Mouse (Mus musculus) thymus, postnatal 0 days (tissue): ENCODE measurements around the gene Klf2. TPM values are rescaled to one million over a fixed set of nuclear protein-coding genes. Genes with fewer than 3 reads are reported as not detected.

ENCODE experiments used
- DNase-seq: peaks from one replicate; pipeline ENCODE4 v3.0.0-alpha.2; 2015; ENCODE audit warnings: low spot score
- polyA plus RNA-seq: library from polyadenylated mRNA; unstranded; fragments of >200 nt; fragmentation: Nextera tagmentation; extraction: Ambion mirVana; gene quantifications from 2 replicates; pipeline ENCODE4 v1.2.1, GENCODE M21; 2015

Gene Klf2
- polyA plus RNA-seq, 1 experiment from 2014 or later: 21.4 TPM

DNA sequence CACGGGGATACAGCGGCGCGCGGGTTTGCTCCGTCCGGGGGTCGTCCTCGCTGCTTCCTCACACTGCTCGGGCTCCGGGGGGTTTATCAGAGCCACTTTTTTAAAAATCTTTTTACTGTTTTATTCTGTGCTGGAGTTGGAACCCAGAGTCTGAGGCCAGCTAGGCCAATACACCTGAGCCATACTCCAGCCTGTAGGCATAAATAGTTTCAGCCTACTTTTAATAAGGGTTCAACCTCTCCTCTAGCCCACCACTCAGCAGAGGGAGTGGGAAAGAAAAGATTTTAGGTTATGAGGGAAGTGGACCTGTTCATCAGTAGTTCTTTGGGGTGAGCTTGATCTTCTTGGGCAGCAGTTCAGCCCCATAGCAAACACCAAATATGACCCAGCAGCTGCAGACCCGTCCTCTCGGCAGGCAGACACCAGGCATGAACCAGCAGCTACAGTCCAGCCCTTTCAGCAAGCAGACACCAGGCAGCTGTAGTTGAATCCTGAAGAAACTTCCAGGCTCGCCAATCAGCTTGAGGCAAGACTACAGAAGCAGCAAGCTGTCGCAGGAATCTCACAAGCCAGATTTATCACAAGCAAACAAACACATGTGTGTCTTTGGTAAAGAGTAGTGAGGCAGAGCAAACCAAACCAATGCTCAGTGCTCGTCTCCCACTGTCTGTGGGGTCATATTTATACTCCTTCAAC is 13.5 kb upstream of the Klf2 start, which contains the start of gene Gm10282:
Gene Gm10282, minus strand, starts transcription at position 51 of the 696 bp plus-strand sequence.
- no peak for DNase-seq

DNA sequence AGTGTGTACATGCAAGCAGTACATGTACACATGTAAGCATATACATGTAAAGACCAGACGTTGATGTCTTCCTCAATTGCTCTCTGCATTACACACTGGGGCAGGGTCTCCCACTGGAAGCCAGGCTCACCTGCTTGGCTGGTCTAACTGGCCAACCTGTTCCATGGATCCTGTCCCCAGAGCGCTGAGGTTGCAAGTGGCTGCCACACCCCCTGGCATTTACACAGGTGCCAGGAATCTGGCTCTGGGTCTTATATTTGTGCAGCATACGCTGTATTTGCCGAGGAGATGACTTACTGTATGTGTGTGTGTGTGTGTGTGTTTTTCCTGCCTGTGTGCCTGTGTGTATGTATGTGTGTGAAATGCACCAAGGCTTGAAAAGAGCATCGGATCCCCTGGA is 11.9 kb upstream of the Klf2 start:
- no peak for DNase-seq

DNA sequence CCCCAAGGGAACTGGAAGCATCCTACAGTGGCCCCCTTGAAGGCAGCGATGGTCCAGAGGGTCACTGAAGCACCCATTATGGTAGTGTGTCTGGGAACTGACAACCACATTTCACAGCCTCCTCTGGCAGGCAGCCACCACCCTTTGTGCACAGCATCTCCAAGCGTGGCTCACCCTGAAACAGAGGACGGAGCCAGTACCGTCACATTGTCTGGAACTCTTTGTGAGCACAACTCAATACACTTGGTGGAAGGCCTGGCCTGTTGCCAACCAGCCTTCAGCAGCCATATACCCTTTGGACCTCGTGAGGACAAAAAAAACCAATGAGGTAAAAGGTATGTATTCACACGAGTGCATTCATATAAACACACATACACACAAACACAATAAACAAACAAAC is 10.6 kb upstream of the Klf2 start:
- DNase-seq: no peak

GRCm38 (mm10) chr8:72310849-72311506 is 7.9 kb upstream of the Klf2 start:
- no peak for DNase-seq

DNA sequence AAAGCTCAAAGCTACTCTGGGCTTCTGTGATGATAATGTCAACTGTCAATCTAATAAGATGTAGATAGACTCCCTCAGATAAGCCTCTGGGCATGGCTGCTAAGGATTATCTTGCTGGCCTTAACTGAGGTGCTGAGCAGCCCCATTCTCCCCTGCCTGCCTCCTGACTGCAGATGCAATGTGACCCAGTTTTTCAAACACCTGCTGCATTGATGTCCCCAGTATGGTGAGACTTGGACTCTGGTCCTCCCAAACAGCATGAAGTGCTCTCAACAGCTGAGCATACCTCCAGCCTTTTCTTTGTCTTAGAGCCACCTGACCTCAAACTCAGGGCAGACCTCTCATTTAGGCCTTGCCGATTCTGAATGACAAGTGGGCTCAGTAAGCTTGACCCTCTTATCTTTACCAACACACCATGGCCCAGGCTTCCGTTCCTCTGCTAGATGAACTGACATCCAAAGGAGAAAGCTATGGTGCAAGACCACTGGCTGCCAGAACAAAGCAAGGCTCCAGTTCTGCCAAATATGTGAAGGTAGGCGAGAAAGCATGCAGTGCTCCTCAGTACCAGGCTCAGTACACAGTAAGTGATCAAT is 5.8 kb upstream of the Klf2 start:
- peak; percentile 77 for DNase-seq

GRCm38 (mm10) chr8:72316053-72316695 is 2.7 kb upstream of the Klf2 start:
- DNase-seq: no peak

DNA sequence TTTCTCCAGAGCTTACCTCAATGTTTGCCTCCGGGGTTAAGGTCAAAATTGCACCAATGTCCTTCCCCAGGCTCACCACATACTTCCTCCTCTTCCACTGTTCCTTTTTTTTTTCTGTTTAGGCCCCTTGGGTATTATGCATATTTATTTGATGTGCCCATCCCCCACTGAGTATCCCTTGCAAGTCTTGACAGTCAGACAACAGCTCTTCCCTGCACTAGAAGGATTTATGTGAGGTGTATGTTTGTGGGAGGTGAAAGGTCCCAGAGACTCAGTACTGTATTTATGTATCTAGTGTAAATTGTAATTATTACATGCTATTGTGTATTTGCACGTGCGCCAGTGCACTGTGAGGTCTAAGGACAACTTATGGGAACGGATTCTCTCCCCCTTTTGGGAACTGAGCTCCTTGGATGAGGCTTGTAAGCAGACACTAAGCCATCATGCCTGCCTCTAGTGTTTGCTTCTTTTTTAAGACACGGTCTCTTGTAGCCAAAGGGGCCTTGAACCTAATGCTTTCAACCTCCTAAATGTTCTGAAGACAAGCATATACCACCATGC is 1.0 kb upstream of the Klf2 start:
- no peak for DNase-seq

- no peak for DNase-seq
Measured at GRCm38 (mm10) chr8:72319397-72319796, 564 bp downstream of the Klf2 start.

DNA sequence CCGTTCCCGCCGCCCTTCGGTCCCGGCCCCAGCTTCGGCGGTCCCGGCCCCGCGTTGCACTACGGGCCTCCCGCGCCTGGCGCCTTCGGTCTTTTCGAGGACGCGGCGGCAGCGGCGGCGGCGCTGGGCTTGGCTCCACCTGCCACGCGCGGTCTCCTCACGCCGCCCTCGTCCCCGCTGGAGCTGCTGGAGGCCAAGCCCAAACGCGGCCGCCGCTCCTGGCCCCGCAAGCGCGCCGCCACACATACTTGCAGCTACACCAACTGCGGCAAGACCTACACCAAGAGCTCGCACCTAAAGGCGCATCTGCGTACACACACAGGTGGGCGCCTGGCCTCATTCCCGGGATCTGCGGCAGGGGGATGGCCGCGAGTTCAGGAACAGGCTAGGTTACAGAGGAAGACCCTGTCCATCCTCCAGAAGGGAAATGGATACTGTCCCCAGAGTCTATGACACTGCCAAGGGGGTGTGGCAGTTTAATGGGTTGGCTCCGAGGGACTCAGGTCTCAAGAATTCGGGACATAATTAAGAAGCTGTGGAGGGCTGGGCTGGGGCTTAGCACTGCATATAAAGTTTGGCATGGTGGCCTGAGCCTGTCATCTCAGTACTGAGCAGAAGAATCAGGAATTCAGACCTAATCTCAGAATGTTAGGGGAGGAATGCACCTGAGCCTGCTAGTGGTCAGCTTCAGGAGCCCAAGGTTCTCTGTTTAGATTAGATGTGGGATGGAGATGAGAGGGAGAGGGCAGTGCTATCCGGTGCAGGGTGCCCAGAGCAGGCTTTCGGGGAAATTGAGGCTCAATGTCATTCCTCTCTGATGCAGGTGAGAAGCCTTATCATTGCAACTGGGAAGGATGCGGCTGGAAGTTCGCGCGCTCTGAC is 1.3 kb downstream of the Klf2 start:
- peak; percentile 18 for DNase-seq

GRCm38 (mm10) chr8:72320803-72321583 is 2.2 kb downstream of the Klf2 start:
- DNase-seq: no peak

DNA sequence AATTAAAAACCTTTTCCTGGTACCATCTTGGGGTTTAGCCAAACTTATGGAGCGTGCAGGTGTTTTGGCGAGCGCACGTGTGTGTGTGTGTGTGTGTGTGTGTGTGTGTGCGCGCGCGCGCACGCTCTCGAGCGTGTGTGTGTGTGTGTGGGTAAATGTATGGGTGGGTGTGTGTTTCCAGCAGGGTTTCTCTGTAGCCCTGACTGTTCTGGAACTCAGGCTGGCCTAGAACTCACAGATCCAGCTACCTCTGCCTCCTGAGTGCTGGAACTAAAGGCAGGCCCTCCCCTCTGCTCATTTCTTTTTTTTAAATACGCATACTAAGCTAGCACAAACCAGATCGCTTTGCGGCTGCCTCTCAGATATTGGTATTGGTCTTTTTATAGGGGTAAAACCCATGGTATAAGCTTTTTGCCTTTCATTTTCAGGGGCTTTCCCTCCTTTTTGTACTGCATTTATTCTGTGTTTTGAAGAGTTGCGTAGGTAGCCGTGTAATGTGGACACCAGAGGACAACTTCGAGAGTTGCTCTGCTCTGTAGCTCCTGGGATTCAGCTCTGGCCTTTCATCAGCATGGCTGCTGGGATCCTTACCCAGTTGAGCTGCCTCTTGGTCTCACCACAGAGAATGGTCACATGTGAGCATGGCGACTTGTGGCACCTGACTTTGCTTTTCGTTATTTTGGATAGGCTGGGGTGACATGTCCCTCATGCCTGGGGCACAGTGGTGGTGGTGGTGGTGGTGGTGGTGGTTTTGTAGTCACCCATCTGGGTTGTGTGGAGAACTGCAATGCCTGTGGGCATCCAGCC is 3.0 kb downstream of the Klf2 start:
- no peak for DNase-seq

DNA sequence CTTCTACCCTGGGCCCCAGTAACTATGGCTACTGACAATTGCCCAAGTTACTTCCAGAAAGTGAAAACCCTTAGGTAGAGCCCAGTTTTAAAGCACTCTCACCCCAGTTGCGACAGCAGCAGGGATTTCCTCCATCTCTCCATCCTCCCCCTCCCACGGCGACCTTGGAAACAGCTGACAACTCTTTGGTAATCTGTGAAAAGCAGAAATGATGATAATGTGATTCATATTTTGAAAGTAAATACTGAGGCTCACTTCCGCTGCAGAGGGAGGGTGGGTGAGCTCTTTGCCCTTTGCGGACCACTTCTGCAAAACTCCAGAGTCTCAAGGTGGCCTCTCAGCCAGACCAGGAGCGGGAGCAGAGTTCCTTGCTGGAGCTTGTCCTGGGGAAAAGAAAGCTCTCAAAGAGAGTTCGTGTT is 3.6 kb downstream of the Klf2 start:
- DNase-seq: no peak

- no peak for DNase-seq
Measured at GRCm38 (mm10) chr8:72323131-72323725, 4.4 kb downstream of the Klf2 start.

DNA sequence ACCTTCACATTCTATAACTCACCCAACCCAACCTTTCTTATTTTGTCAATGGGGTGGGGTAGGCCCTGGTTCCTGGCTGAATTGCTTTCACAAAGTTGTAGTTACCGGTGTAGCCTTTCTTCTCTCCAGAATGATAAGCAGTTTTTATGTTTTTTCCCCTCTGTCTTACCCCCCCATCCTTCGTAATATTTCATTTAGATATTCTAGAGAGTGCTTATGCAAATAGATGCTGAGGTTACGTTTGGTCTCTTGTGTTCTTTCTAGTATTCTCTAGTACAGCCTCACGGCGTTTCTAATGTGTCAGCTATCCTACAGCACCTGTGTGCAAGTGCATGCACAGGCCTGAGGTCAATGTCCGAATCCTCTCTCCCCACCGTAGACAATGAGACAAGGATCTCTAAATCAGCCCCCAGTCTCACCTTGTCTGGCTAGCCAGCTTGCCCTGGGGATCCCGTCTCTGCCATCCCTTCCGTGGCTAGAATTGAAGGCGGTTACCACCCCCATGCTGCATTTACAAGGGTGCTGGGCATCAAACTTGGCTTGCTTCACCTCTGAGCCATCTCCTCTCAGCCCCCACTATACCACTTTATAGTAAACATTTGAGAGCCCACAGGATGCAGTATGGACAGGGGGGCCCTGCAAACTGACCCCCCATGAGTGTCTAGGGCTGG is 5.3 kb downstream of the Klf2 start:
- no peak for DNase-seq

DNA sequence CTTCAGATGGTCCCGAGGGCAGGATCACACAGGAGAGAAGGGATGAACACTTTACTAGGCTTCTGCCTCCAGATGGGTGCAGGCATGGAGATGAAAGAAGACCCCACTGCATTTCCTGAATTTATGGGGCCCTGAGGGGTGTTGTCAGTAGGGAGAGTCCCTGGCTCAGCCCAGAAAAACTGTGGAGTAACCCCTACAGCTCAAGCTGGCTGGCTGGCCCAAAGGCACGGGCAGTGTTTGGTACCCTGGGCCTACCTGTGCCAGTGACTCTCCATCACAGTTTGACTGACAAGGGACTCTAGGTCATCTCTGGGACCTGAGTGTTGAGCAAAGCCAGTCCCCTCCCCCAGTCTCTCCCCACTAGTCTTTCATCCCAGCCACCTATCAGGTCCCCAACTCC is 5.9 kb downstream of the Klf2 start:
- DNase-seq: no peak

- DNase-seq: no peak
Measured at GRCm38 (mm10) chr8:72329116-72329515, 10.3 kb downstream of the Klf2 start.

- DNase-seq: no peak
Measured at GRCm38 (mm10) chr8:72330806-72331516, 12.1 kb downstream of the Klf2 start.

DNA sequence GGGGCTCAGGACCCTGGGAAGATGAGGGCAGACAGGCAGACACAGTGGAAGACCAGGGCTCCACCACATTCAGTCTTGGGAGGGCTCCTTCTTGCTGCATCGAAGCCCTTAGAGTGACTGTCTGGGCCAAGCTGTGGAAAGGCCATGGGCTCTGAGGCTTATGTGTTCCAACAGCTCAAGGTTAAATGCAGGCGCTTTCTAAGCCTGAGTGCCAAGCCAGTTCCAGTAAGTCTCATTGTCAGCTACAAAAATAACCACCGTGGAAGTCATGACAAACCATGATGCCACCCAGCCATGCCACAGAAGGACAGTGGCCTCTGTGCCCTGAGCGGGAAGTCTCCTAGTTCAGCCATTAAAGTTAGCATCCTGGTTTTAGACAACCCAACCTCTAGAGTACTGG is 12.8 kb downstream of the Klf2 start:
- DNase-seq: no peak
